Mouse (Mus musculus): ENCODE results near the gene Scly.

GRCm38 (mm10) chr1:91321760-91322438 lies 23.8 kb downstream of the Scly start, which contains the start of gene Espnl:
- TF ChIP-seq SMC3 (IDR thresholded peaks at IDR 0.05; ENCODE audit: low read depth, low read length), result no peak
- TF ChIP-seq HCFC1 (IDR thresholded peaks at IDR 0.05; ENCODE audit: low read depth, low read length), result peak; percentile 35; the same call in 1 of the 2 replicates

Data from MEL (cell line).